Mouse (Mus musculus): ENCODE measurements at regions not wholly inside any gene's neighbourhood (a gene's known extent, or its start where the extent isn't known, plus 50 kb on each side); places are given as distances from the start of the nearest gene placed in this dataset.

DNA sequence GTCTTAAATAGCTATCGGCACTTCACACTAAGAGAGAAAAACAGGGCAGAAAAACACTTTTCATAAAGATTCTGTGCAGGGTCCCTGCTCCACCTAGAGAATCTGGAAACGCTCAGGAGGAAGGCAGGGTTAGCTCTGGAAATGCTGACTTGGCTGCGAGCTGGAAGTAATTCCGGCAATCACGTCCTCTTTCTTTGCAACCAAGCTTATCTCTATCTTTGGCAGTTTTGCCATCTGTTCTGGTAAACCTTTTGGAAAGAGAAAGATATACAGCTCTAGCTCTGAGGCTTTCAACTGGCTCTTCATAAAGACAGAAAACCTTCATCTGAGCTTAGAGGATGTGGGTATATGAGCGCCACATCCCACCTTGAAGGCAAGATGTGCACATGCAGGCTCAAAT, 63.2 kb upstream of the Phactr1 start:
- no peak for ATAC-seq (ENCODE audit: low FRiP score, low read depth)

DNA sequence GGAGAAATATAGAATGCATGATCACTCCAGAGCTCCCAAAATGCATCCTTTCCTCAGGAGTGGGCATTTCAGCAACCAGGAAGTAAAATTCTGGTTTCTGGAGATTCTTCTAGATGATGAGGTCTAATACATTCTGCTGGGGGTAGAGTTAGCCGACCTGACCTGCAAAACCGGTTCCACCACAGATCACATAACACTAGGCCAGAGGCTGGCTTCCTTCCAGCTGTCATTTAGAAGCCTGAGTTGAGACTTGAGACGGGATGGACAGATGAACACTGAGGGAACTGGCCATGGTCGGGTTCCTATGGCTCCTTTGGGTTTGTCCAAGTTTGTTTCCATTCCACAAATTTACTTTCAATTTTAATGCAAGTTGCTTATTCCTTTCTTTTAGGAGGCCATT, 62.6 kb upstream of the Phactr1 start:
- Histone ChIP-seq H3K4me2 (replicated peaks; ENCODE audit: low read depth, low read length, severe bottlenecking) (no peak overlapping the region), H3K9me3 (ENCODE audit: control insufficient read depth, low read length) (no peaks in the 10 kb centered on the region), H3K4me3 (replicated peaks; ENCODE audit: low read length) (no peak overlapping the region), H3K4me1 (ENCODE audit: control insufficient read depth, insufficient read depth, low read length) (no peaks in the 10 kb centered on the region), H3K36me3 (ENCODE audit: control insufficient read depth, insufficient read depth, low read length) (no peaks in the 10 kb centered on the region), H3K9ac (ENCODE audit: low read depth, low read length, severe bottlenecking) (no peak overlapping the region), H3K27me3 (ENCODE audit: control insufficient read depth, insufficient read depth, low read length) (no peaks in the 10 kb centered on the region), H3K27ac (replicated peaks; ENCODE audit: low read depth, low read length) (no peak overlapping the region)
- 52% methylated on average over 4 of the region's 4 CpGs for WGBS
- no peak for ATAC-seq (ENCODE audit: low FRiP score, low read depth)
- no peak for TF ChIP-seq POLR2A (IDR thresholded peaks at IDR 0.05; ENCODE audit: borderline replicate concordance, extremely low read depth, insufficient read depth, insufficient read length)
- DNase-seq (ENCODE audit: low spot score): peak; percentile 22

More for the DNA sequence above, 63.2 kb upstream of the Phactr1 start:
- TF ChIP-seq POLR2A (IDR thresholded peaks at IDR 0.05; ENCODE audit: borderline replicate concordance, extremely low read depth, insufficient read depth, insufficient read length): no peak
- H3K36me3 ChIP-seq (ENCODE audit: control insufficient read depth, insufficient read depth, low read length): no peaks in the 10 kb centered on the region
- H3K9ac ChIP-seq (ENCODE audit: low read depth, low read length, severe bottlenecking): no peak overlapping the region
- no peak overlapping the region for H3K4me3 ChIP-seq (replicated peaks; ENCODE audit: low read length)
- no peaks in the 10 kb centered on the region for H3K27me3 ChIP-seq (ENCODE audit: control insufficient read depth, insufficient read depth, low read length)
- no peak overlapping the region for H3K27ac ChIP-seq (replicated peaks; ENCODE audit: low read depth, low read length)
- WGBS: 74% methylated on average over 6 of the region's 6 CpGs
- H3K4me2 ChIP-seq (replicated peaks; ENCODE audit: low read depth, low read length, severe bottlenecking): no peak overlapping the region
- H3K9me3 ChIP-seq (ENCODE audit: control insufficient read depth, low read length): no peaks in the 10 kb centered on the region
- H3K4me1 ChIP-seq (ENCODE audit: control insufficient read depth, insufficient read depth, low read length): no peaks in the 10 kb centered on the region
- no peak for DNase-seq (ENCODE audit: low spot score)

DNA sequence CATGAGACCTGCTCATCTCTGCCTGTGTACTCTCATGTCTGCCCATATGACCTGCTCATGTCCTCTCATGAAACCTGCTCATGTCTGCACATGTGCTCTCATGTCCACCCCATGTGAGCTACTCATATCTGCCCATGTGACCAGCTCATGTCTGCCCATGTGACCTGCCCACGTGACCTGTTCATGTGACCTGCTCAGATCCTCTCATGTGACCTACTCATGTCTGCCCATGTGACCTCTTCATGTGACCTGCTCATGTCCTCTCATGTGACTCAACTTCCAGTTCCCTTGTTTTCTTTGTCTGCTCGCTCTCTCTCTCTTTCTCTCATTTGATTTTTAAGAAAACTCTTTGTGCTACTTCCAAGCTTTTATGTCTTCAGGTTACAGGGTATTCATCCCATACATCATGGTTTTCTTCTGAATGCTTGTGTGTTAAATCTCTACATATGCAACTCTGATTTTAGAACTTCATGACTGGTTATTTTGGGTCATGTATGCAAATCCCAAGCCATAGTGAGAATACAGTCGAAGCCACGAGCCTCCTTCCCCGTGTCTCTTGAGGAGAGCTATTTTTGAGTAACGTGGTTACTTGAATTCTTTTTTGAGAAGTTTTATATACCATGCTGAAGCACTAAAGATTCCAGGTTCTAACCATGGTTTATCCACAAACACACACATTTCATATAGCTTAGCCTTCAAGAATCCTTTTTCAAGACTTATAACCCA, 60.7 kb upstream of the Phactr1 start:
- H3K4me2 ChIP-seq (replicated peaks; ENCODE audit: low read depth, low read length, severe bottlenecking): no peak overlapping the region
- H3K9ac ChIP-seq (ENCODE audit: low read depth, low read length, severe bottlenecking): no peak overlapping the region
- H3K27ac ChIP-seq (replicated peaks; ENCODE audit: low read depth, low read length): no peak overlapping the region
- DNase-seq (ENCODE audit: low spot score): no peak
- no peaks in the 10 kb centered on the region for H3K27me3 ChIP-seq (ENCODE audit: control insufficient read depth, insufficient read depth, low read length)
- no peaks in the 10 kb centered on the region for H3K36me3 ChIP-seq (ENCODE audit: control insufficient read depth, insufficient read depth, low read length)
- H3K4me1 ChIP-seq (ENCODE audit: control insufficient read depth, insufficient read depth, low read length): no peaks in the 10 kb centered on the region
- H3K4me3 ChIP-seq (replicated peaks; ENCODE audit: low read length): no peak overlapping the region
- WGBS: 87% methylated on average over 6 of the region's 6 CpGs
- TF ChIP-seq POLR2A (IDR thresholded peaks at IDR 0.05; ENCODE audit: borderline replicate concordance, extremely low read depth, insufficient read depth, insufficient read length): no peak
- ATAC-seq (ENCODE audit: low FRiP score, low read depth): no peak
- no peaks in the 10 kb centered on the region for H3K9me3 ChIP-seq (ENCODE audit: control insufficient read depth, low read length)

DNA sequence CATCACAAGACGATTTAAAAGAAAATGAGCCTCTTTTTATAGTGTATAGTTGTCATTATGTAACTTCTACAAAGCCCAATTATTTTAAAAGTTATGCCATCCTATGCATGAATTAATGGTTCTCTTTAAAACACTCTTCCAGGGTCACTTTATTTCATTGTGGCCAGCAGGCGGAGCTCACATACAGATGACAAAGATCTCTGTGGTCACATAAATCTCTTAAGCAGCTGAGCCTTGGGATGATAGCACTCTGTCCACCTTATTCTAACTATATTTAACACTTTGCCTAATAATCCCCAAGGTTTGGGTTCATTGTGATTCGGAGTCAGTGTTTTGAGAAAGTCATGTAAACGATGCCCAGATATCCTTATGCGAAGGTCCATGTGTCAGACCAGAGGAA, 56.9 kb upstream of the Phactr1 start:
- no peaks in the 10 kb centered on the region for H3K4me1 ChIP-seq (ENCODE audit: control insufficient read depth, insufficient read depth, low read length)
- H3K9me3 ChIP-seq (ENCODE audit: control insufficient read depth, low read length): no peaks in the 10 kb centered on the region
- H3K4me3 ChIP-seq (replicated peaks; ENCODE audit: low read length): no peak overlapping the region
- ATAC-seq (ENCODE audit: low FRiP score, low read depth) (no peak), DNase-seq (ENCODE audit: low spot score) (peak; percentile 18)
- 49% methylated on average over 5 of the region's 5 CpGs for WGBS
- no peak overlapping the region for H3K4me2 ChIP-seq (replicated peaks; ENCODE audit: low read depth, low read length, severe bottlenecking)
- no peak for TF ChIP-seq POLR2A (IDR thresholded peaks at IDR 0.05; ENCODE audit: borderline replicate concordance, extremely low read depth, insufficient read depth, insufficient read length)
- H3K36me3 ChIP-seq (ENCODE audit: control insufficient read depth, insufficient read depth, low read length): no peaks in the 10 kb centered on the region
- H3K9ac ChIP-seq (ENCODE audit: low read depth, low read length, severe bottlenecking): no peak overlapping the region
- H3K27ac ChIP-seq (replicated peaks; ENCODE audit: low read depth, low read length): no peak overlapping the region
- H3K27me3 ChIP-seq (ENCODE audit: control insufficient read depth, insufficient read depth, low read length): no peaks in the 10 kb centered on the region

Data from limb, embryonic 14.5 days (tissue).